Mouse (Mus musculus): ENCODE measurements at regions not wholly inside any gene's neighbourhood (a gene's known extent, or its start where the extent isn't known, plus 50 kb on each side); places are given as distances from the start of the nearest gene placed in this dataset.

GRCm38 (mm10) chr6:36058206-36058605 is 329.7 kb upstream of the Chrm2 start:
- no peak for ATAC-seq (ENCODE audit: low FRiP score, low TSS enrichment)

GRCm38 (mm10) chr6:36060411-36060810 is 327.5 kb upstream of the Chrm2 start:
- H3K27ac ChIP-seq (replicated peaks) = no peak overlapping the region
- WGBS = 42% methylated on average over 1 of the region's 1 CpGs
- DNase-seq (ENCODE audit: low spot score) (no peak), ATAC-seq (ENCODE audit: low FRiP score, low TSS enrichment) (no peak)
- no peak overlapping the region for H3K4me2 ChIP-seq (replicated peaks; ENCODE audit: low read depth)
- H3K27me3 ChIP-seq (ENCODE audit: control insufficient read depth, insufficient read depth, low read length) = no peaks in the 10 kb centered on the region
- H3K4me3 ChIP-seq (ENCODE audit: low read depth, low read length) = no peak overlapping the region
- TF ChIP-seq EP300 (optimal IDR thresholded peaks at IDR 0.05) = no peak
- TF ChIP-seq CTCF (IDR thresholded peaks at IDR 0.05; ENCODE audit: low read depth) = no peak
- H3K36me3 ChIP-seq (ENCODE audit: control insufficient read depth, insufficient read depth, low read length) = no peaks in the 10 kb centered on the region
- no peaks in the 10 kb centered on the region for H3K9me3 ChIP-seq (ENCODE audit: control insufficient read depth, low read length)
- no peaks in the 10 kb centered on the region for H3K4me1 ChIP-seq (replicated peaks; ENCODE audit: control insufficient read depth, insufficient read depth)
- no peak overlapping the region for H3K9ac ChIP-seq (ENCODE audit: low read length)

More at GRCm38 (mm10) chr6:36058206-36058605, 329.7 kb upstream of the Chrm2 start:
- H3K36me3 ChIP-seq (ENCODE audit: control insufficient read depth, insufficient read depth, low read length) = no peaks in the 10 kb centered on the region
- no peaks in the 10 kb centered on the region for H3K4me1 ChIP-seq (replicated peaks; ENCODE audit: control insufficient read depth, insufficient read depth)
- no peaks in the 10 kb centered on the region for H3K9me3 ChIP-seq (ENCODE audit: control insufficient read depth, low read length)
- no peaks in the 10 kb centered on the region for H3K27me3 ChIP-seq (ENCODE audit: control insufficient read depth, insufficient read depth, low read length)
- TF ChIP-seq CTCF (IDR thresholded peaks at IDR 0.05; ENCODE audit: low read depth) (no peak), EP300 (optimal IDR thresholded peaks at IDR 0.05) (no peak)
- H3K9ac ChIP-seq (ENCODE audit: low read length) = no peak overlapping the region
- no peak overlapping the region for H3K4me3 ChIP-seq (ENCODE audit: low read depth, low read length)
- no peak overlapping the region for H3K4me2 ChIP-seq (replicated peaks; ENCODE audit: low read depth)
- no peak for DNase-seq (ENCODE audit: low spot score)
- no peak overlapping the region for H3K27ac ChIP-seq (replicated peaks)

DNA sequence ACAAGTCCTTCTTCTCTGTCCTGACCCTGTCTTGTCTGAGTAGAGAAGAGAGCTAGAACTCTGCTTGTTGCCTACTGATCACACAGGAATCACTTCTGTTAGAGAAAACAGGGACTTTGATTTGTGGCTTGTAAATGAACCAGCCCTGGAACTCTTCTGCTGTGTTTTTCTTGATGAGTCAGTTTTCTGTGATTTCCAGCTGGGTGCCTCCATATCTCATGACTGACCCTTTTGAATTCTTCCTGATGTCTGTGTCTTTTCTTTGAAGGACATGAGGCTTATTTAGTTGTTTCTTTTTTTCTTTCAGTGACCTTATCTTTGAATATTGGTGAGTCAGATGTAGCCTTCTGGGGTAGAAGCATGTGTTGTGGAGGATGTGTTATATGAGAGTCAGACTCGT is 323.0 kb upstream of the Chrm2 start:
- Histone ChIP-seq H3K9me3 (ENCODE audit: control insufficient read depth, low read length) (no peaks in the 10 kb centered on the region), H3K4me3 (ENCODE audit: low read depth, low read length) (no peak overlapping the region), H3K4me1 (replicated peaks; ENCODE audit: control insufficient read depth, insufficient read depth) (no peaks in the 10 kb centered on the region), H3K4me2 (replicated peaks; ENCODE audit: low read depth) (no peak overlapping the region), H3K36me3 (ENCODE audit: control insufficient read depth, insufficient read depth, low read length) (no peaks in the 10 kb centered on the region), H3K27me3 (ENCODE audit: control insufficient read depth, insufficient read depth, low read length) (no peaks in the 10 kb centered on the region), H3K9ac (ENCODE audit: low read length) (no peak overlapping the region), H3K27ac (replicated peaks) (no peak overlapping the region)
- WGBS = 71% methylated on average over 1 of the region's 1 CpGs
- no peak for ATAC-seq (ENCODE audit: low FRiP score, low TSS enrichment)
- no peak for DNase-seq (ENCODE audit: low spot score)
- no peak for TF ChIP-seq EP300 (optimal IDR thresholded peaks at IDR 0.05)
- TF ChIP-seq CTCF (IDR thresholded peaks at IDR 0.05; ENCODE audit: low read depth) = no peak

GRCm38 (mm10) chr6:36068690-36069089 is 319.2 kb upstream of the Chrm2 start:
- no peaks in the 10 kb centered on the region for H3K27me3 ChIP-seq (ENCODE audit: control insufficient read depth, insufficient read depth, low read length)
- no peaks in the 10 kb centered on the region for H3K4me1 ChIP-seq (replicated peaks; ENCODE audit: control insufficient read depth, insufficient read depth)
- no peaks in the 10 kb centered on the region for H3K36me3 ChIP-seq (ENCODE audit: control insufficient read depth, insufficient read depth, low read length)
- no peak overlapping the region for H3K9ac ChIP-seq (ENCODE audit: low read length)
- H3K4me2 ChIP-seq (replicated peaks; ENCODE audit: low read depth) = no peak overlapping the region
- H3K27ac ChIP-seq (replicated peaks) = no peak overlapping the region
- H3K4me3 ChIP-seq (ENCODE audit: low read depth, low read length) = no peak overlapping the region
- DNase-seq (ENCODE audit: low spot score) (no peak), ATAC-seq (ENCODE audit: low FRiP score, low TSS enrichment) (no peak)
- H3K9me3 ChIP-seq (ENCODE audit: control insufficient read depth, low read length) = no peaks in the 10 kb centered on the region
- 33% methylated on average over 2 of the region's 2 CpGs for WGBS
- TF ChIP-seq EP300 (optimal IDR thresholded peaks at IDR 0.05) = no peak
- TF ChIP-seq CTCF (IDR thresholded peaks at IDR 0.05; ENCODE audit: low read depth) = no peak

GRCm38 (mm10) chr6:36079559-36079958 is 308.3 kb upstream of the Chrm2 start:
- H3K4me1 ChIP-seq (replicated peaks; ENCODE audit: control insufficient read depth, insufficient read depth) = no peaks in the 10 kb centered on the region
- H3K4me3 ChIP-seq (ENCODE audit: low read depth, low read length) = no peak overlapping the region
- no peaks in the 10 kb centered on the region for H3K36me3 ChIP-seq (ENCODE audit: control insufficient read depth, insufficient read depth, low read length)
- no peak overlapping the region for H3K27ac ChIP-seq (replicated peaks)
- no peak overlapping the region for H3K4me2 ChIP-seq (replicated peaks; ENCODE audit: low read depth)
- TF ChIP-seq EP300 (optimal IDR thresholded peaks at IDR 0.05) = no peak
- TF ChIP-seq CTCF (IDR thresholded peaks at IDR 0.05; ENCODE audit: low read depth) = no peak
- DNase-seq (ENCODE audit: low spot score) = no peak
- WGBS = 72% methylated on average over 5 of the region's 5 CpGs
- no peak overlapping the region for H3K9ac ChIP-seq (ENCODE audit: low read length)
- no peaks in the 10 kb centered on the region for H3K9me3 ChIP-seq (ENCODE audit: control insufficient read depth, low read length)
- ATAC-seq (ENCODE audit: low FRiP score, low TSS enrichment) = no peak
- H3K27me3 ChIP-seq (ENCODE audit: control insufficient read depth, insufficient read depth, low read length) = no peaks in the 10 kb centered on the region

DNA sequence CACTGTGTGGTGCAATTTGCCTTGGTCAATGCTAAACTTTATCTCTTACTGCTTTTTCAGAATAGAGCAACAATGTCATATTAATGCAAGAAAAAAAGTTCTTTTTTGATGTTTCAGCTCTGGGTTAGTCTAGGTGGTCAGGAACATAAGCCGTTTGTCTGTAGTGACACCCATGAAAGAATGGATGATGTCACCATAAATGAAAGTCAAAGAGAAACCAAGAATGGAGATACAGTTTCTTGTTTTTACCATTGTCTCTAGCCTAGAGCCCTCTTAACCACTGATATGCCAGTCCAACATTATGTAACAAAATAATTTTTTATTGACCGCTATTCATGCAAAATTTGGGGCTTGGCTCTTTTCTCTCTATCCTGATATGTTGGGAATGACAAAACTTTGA is 294.3 kb upstream of the Chrm2 start:
- no peak overlapping the region for H3K4me3 ChIP-seq (ENCODE audit: low read depth, low read length)
- no peaks in the 10 kb centered on the region for H3K36me3 ChIP-seq (ENCODE audit: control insufficient read depth, insufficient read depth, low read length)
- H3K9me3 ChIP-seq (ENCODE audit: control insufficient read depth, low read length) = no peaks in the 10 kb centered on the region
- DNase-seq (ENCODE audit: low spot score) = no peak
- no peak overlapping the region for H3K4me2 ChIP-seq (replicated peaks; ENCODE audit: low read depth)
- no peak for ATAC-seq (ENCODE audit: low FRiP score, low TSS enrichment)
- TF ChIP-seq CTCF (IDR thresholded peaks at IDR 0.05; ENCODE audit: low read depth) = no peak
- TF ChIP-seq EP300 (optimal IDR thresholded peaks at IDR 0.05) = no peak
- H3K4me1 ChIP-seq (replicated peaks; ENCODE audit: control insufficient read depth, insufficient read depth) = no peaks in the 10 kb centered on the region
- H3K27ac ChIP-seq (replicated peaks) = no peak overlapping the region
- no peak overlapping the region for H3K9ac ChIP-seq (ENCODE audit: low read length)
- 94% methylated on average over 2 of the region's 2 CpGs for WGBS
- no peaks in the 10 kb centered on the region for H3K27me3 ChIP-seq (ENCODE audit: control insufficient read depth, insufficient read depth, low read length)

Data from stomach, postnatal 0 days (tissue).